Mouse (Mus musculus) thymus, adult 2 months (tissue): ENCODE measurements around the gene Map3k21.

Source experiments
- CTCF ChIP-seq: fragments of 200-500 bp; IDR thresholded peaks from 2 replicates; pipeline ENCODE4 v1.5.1; 2012; ENCODE audit warnings: mild to moderate bottlenecking, control low read depth, low read length, moderate library complexity, borderline replicate concordance; ENCODE audit not compliant: control insufficient read depth, poor library complexity, insufficient read depth; ENCODE audit errors: extremely low read depth
- POLR2A ChIP-seq: fragments of 200-500 bp; IDR thresholded peaks from 2 replicates; pipeline ENCODE4 v1.6.1; 2012; ENCODE audit warnings: mild to moderate bottlenecking, low read length, control low read depth, moderate library complexity; ENCODE audit not compliant: control insufficient read depth, poor library complexity, insufficient read depth; ENCODE audit errors: extremely low read depth

GRCm38 (mm10) chr8:125918719-125919118 is 8.5 kb downstream of the Map3k21 start:
- TF ChIP-seq CTCF (no peak), POLR2A (no peak)
